Mouse (Mus musculus): ENCODE results near the gene Lrrc75b. TPM values are rescaled to one million over a fixed set of nuclear protein-coding genes. Genes with fewer than 3 reads are reported as not detected.

Gene Lrrc75b
- polyA plus RNA-seq, 1 experiment from 2014 or later, result 0.77 TPM

GRCm38 (mm10) chr10:75554090-75554489 lies 6.0 kb downstream of the Lrrc75b start:
- 95% methylated on average over 8 of the region's 8 CpGs for WGBS

GRCm38 (mm10) chr10:75552701-75553450 lies 7.3 kb downstream of the Lrrc75b start:
- 62% methylated on average over 13 of the region's 13 CpGs for WGBS
- H3K9ac ChIP-seq (ENCODE audit: low read length), result no peak overlapping the region
- no peak overlapping the region for H3K4me2 ChIP-seq (ENCODE audit: low read depth, severe bottlenecking)
- ATAC-seq (ENCODE audit: insufficient number of reproducible peaks, low FRiP score, low TSS enrichment, low read depth), result no peak
- H3K27me3 ChIP-seq (ENCODE audit: control insufficient read depth, insufficient read depth, low read length), result no peaks in the 10 kb centered on the region
- peaks cover 4% of the 10 kb centered on the region; the same call in 1 of the 2 replicates for H3K4me1 ChIP-seq (ENCODE audit: control insufficient read depth, insufficient read depth, low read length)
- no peak for DNase-seq (ENCODE audit: low spot score)
- H3K27ac ChIP-seq (replicated peaks; ENCODE audit: low read depth, low read length), result no peak overlapping the region
- no peaks in the 10 kb centered on the region for H3K36me3 ChIP-seq (ENCODE audit: control insufficient read depth, insufficient read depth, low read length)
- H3K9me3 ChIP-seq (ENCODE audit: control insufficient read depth, low read length), result no peaks in the 10 kb centered on the region
- H3K4me3 ChIP-seq (ENCODE audit: low read depth, low read length), result no peak overlapping the region

More at GRCm38 (mm10) chr10:75554090-75554489, 6.0 kb downstream of the Lrrc75b start:
- no peak for DNase-seq (ENCODE audit: low spot score)
- H3K4me3 ChIP-seq (ENCODE audit: low read depth, low read length), result no peak overlapping the region
- H3K27me3 ChIP-seq (ENCODE audit: control insufficient read depth, insufficient read depth, low read length), result peaks cover 2% of the 10 kb centered on the region; the same call in 1 of the 2 replicates
- no peak overlapping the region for H3K9ac ChIP-seq (ENCODE audit: low read length)
- H3K27ac ChIP-seq (replicated peaks; ENCODE audit: low read depth, low read length), result no peak overlapping the region
- H3K36me3 ChIP-seq (ENCODE audit: control insufficient read depth, insufficient read depth, low read length), result no peaks in the 10 kb centered on the region
- H3K9me3 ChIP-seq (ENCODE audit: control insufficient read depth, low read length), result no peaks in the 10 kb centered on the region
- no peak for ATAC-seq (ENCODE audit: insufficient number of reproducible peaks, low FRiP score, low TSS enrichment, low read depth)
- H3K4me1 ChIP-seq (ENCODE audit: control insufficient read depth, insufficient read depth, low read length), result peaks cover 8% of the 10 kb centered on the region
- no peak overlapping the region for H3K4me2 ChIP-seq (ENCODE audit: low read depth, severe bottlenecking)

DNA sequence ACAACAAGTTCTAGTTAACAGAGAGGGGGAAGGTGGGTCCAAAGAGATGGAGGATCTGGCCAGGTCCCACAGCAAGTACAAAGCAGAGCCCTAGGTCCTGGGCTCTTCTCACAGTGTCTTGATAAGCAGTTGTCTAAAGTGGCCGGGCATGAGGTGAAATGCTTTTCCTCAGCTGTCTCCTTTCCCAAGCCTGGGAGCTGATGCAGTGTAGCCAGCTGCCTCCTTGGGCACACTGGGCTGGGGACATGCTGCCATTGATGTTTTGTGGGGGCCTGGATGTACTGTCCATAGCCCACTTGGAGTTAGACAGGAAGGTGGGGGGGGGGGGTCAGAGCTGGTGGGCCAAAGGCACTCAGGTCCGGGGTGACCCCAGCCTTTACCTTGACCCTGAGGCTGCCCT lies 8.0 kb downstream of the Lrrc75b start:
- ATAC-seq (ENCODE audit: insufficient number of reproducible peaks, low FRiP score, low TSS enrichment, low read depth) (no peak), DNase-seq (ENCODE audit: low spot score) (no peak)
- Histone ChIP-seq H3K4me1 (ENCODE audit: control insufficient read depth, insufficient read depth, low read length) (peaks cover 4% of the 10 kb centered on the region; the same call in 1 of the 2 replicates), H3K9me3 (ENCODE audit: control insufficient read depth, low read length) (no peaks in the 10 kb centered on the region), H3K27ac (replicated peaks; ENCODE audit: low read depth, low read length) (no peak overlapping the region), H3K36me3 (ENCODE audit: control insufficient read depth, insufficient read depth, low read length) (no peaks in the 10 kb centered on the region), H3K9ac (ENCODE audit: low read length) (no peak overlapping the region), H3K4me2 (ENCODE audit: low read depth, severe bottlenecking) (no peak overlapping the region), H3K4me3 (ENCODE audit: low read depth, low read length) (no peak overlapping the region), H3K27me3 (ENCODE audit: control insufficient read depth, insufficient read depth, low read length) (no peaks in the 10 kb centered on the region)
- WGBS, result 52% methylated on average over 2 of the region's 2 CpGs

DNA sequence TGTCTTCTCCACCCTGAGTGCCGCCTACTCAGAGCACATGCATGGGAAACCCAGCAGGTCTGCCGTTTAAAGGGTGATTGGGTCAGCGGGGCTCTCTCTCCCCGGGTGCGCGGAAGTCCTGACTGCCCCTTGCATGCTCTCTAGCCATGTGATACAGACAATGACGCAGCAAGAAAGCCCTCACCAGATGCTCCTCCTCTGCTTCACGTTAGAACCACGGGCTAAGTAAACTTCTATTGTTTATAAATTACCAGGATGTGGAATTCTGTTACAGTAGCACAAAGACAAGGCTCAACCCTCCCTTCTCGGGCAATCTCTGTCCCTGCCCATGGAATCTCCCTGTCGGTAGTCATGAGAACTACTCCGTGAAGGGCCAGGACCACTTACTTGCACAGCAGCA lies 9.0 kb downstream of the Lrrc75b start:
- H3K9me3 ChIP-seq (ENCODE audit: control insufficient read depth, low read length), result no peaks in the 10 kb centered on the region
- H3K4me3 ChIP-seq (ENCODE audit: low read depth, low read length), result no peak overlapping the region
- H3K4me2 ChIP-seq (ENCODE audit: low read depth, severe bottlenecking), result no peak overlapping the region
- 56% methylated on average over 12 of the region's 12 CpGs for WGBS
- peaks cover 4% of the 10 kb centered on the region; the same call in 1 of the 2 replicates for H3K4me1 ChIP-seq (ENCODE audit: control insufficient read depth, insufficient read depth, low read length)
- ATAC-seq (ENCODE audit: insufficient number of reproducible peaks, low FRiP score, low TSS enrichment, low read depth) (no peak), DNase-seq (ENCODE audit: low spot score) (no peak)
- no peak overlapping the region for H3K9ac ChIP-seq (ENCODE audit: low read length)
- H3K27ac ChIP-seq (replicated peaks; ENCODE audit: low read depth, low read length), result no peak overlapping the region
- no peaks in the 10 kb centered on the region for H3K36me3 ChIP-seq (ENCODE audit: control insufficient read depth, insufficient read depth, low read length)
- no peaks in the 10 kb centered on the region for H3K27me3 ChIP-seq (ENCODE audit: control insufficient read depth, insufficient read depth, low read length)

DNA sequence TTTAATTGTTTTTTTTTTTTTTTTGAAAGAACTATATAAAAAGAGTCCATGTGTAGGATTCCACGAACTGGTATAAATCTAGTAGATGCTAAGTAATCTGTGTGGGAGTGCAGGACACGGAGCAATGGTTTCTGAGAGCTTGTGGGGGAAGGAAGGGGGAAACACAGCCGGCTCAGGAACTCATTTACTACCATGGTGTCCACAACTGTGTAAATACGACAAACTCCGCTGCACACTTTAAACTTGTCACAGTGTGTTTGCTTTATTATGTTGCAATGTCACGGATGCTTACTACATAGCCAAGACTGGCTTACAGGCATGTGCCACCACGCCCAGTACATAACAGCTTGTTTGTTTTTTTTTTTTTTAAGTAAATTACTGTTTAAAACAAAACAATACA lies 10.2 kb downstream of the Lrrc75b start:
- ATAC-seq (ENCODE audit: insufficient number of reproducible peaks, low FRiP score, low TSS enrichment, low read depth) (no peak), DNase-seq (ENCODE audit: low spot score) (no peak)
- no peak overlapping the region for H3K4me3 ChIP-seq (ENCODE audit: low read depth, low read length)
- no peak overlapping the region for H3K27ac ChIP-seq (replicated peaks; ENCODE audit: low read depth, low read length)
- H3K9ac ChIP-seq (ENCODE audit: low read length), result no peak overlapping the region
- H3K9me3 ChIP-seq (ENCODE audit: control insufficient read depth, low read length), result no peaks in the 10 kb centered on the region
- H3K36me3 ChIP-seq (ENCODE audit: control insufficient read depth, insufficient read depth, low read length), result no peaks in the 10 kb centered on the region
- H3K4me1 ChIP-seq (ENCODE audit: control insufficient read depth, insufficient read depth, low read length), result peaks cover 4% of the 10 kb centered on the region; the same call in 1 of the 2 replicates
- 80% methylated on average over 7 of the region's 7 CpGs for WGBS
- no peaks in the 10 kb centered on the region for H3K27me3 ChIP-seq (ENCODE audit: control insufficient read depth, insufficient read depth, low read length)
- no peak overlapping the region for H3K4me2 ChIP-seq (ENCODE audit: low read depth, severe bottlenecking)

- no peaks in the 10 kb centered on the region for H3K9me3 ChIP-seq (ENCODE audit: control insufficient read depth, low read length)
- ATAC-seq (ENCODE audit: insufficient number of reproducible peaks, low FRiP score, low TSS enrichment, low read depth) (0 out of 2 replicates have a peak, but pooled peaks have one; percentile 60), DNase-seq (ENCODE audit: low spot score) (peak; percentile 40)
- H3K4me1 ChIP-seq (ENCODE audit: control insufficient read depth, insufficient read depth, low read length), result peaks cover 4% of the 10 kb centered on the region; the same call in 1 of the 2 replicates
- H3K4me3 ChIP-seq (ENCODE audit: low read depth, low read length), result no peak overlapping the region
- H3K9ac ChIP-seq (ENCODE audit: low read length), result no peak overlapping the region
- 47% methylated on average over 14 of the region's 14 CpGs for WGBS
- H3K4me2 ChIP-seq (ENCODE audit: low read depth, severe bottlenecking), result no peak overlapping the region
- H3K27ac ChIP-seq (replicated peaks; ENCODE audit: low read depth, low read length), result no peak overlapping the region
- H3K27me3 ChIP-seq (ENCODE audit: control insufficient read depth, insufficient read depth, low read length), result no peaks in the 10 kb centered on the region
- no peaks in the 10 kb centered on the region for H3K36me3 ChIP-seq (ENCODE audit: control insufficient read depth, insufficient read depth, low read length)
Observed at GRCm38 (mm10) chr10:75548486-75548885, 11.6 kb downstream of the Lrrc75b start.

DNA sequence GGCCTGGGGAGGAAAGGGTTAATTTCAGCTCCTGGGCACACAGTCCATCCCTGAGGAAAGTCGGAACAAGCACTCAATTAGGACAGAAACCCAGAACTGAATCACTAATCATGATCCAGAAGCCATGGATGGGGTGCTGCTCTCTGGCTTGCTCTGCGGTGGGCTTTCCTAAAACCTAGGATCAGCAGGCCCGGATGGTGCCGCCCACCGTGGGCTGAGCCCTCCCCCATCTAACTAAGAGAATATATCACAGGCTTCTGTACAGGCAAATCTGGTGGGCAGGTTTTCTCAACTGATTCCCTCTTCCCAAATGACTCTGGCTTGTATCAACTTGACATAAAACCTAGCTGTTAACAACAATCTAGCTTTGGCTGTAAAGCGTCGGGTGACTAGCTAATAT lies 12.2 kb downstream of the Lrrc75b start:
- Histone ChIP-seq H3K27me3 (ENCODE audit: control insufficient read depth, insufficient read depth, low read length) (no peaks in the 10 kb centered on the region), H3K4me1 (ENCODE audit: control insufficient read depth, insufficient read depth, low read length) (peaks cover 4% of the 10 kb centered on the region; the same call in 1 of the 2 replicates), H3K4me2 (ENCODE audit: low read depth, severe bottlenecking) (no peak overlapping the region), H3K4me3 (ENCODE audit: low read depth, low read length) (no peak overlapping the region), H3K9me3 (ENCODE audit: control insufficient read depth, low read length) (no peaks in the 10 kb centered on the region), H3K36me3 (ENCODE audit: control insufficient read depth, insufficient read depth, low read length) (no peaks in the 10 kb centered on the region), H3K9ac (ENCODE audit: low read length) (no peak overlapping the region), H3K27ac (replicated peaks; ENCODE audit: low read depth, low read length) (no peak overlapping the region)
- WGBS, result 47% methylated on average over 7 of the region's 7 CpGs
- ATAC-seq (ENCODE audit: insufficient number of reproducible peaks, low FRiP score, low TSS enrichment, low read depth) (no peak), DNase-seq (ENCODE audit: low spot score) (no peak)

DNA sequence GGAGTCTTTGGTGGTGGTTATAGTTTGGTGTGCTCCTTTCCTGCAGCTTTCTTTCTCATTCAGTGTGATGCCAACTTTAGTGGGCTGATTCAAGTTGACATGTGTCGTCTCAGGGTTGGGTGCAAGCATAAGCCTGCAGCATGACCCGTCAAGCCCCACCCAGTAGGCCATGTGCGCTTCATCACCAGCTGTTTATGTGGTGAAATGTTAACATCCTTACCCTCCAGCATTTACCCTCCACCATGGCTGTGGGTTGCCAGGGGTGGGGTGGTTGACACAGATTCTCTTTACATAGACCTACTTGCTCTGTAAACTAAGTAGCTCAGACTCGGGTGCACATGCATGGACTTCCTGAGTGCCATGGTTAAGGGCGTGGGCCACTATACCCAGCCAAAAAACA lies 24.0 kb downstream of the Lrrc75b start:
- Histone ChIP-seq H3K27me3 (ENCODE audit: control insufficient read depth, insufficient read depth, low read length) (no peaks in the 10 kb centered on the region), H3K36me3 (ENCODE audit: control insufficient read depth, insufficient read depth, low read length) (peaks cover 23% of the 10 kb centered on the region; the same call in 1 of the 2 replicates), H3K9ac (ENCODE audit: low read length) (no peak overlapping the region), H3K4me3 (ENCODE audit: low read depth, low read length) (no peak overlapping the region), H3K9me3 (ENCODE audit: control insufficient read depth, low read length) (no peaks in the 10 kb centered on the region), H3K4me2 (ENCODE audit: low read depth, severe bottlenecking) (no peak overlapping the region), H3K27ac (replicated peaks; ENCODE audit: low read depth, low read length) (no peak overlapping the region), H3K4me1 (ENCODE audit: control insufficient read depth, insufficient read depth, low read length) (no peaks in the 10 kb centered on the region)
- 0 out of 2 replicates have a peak, but pooled peaks have one; percentile 31 for ATAC-seq (ENCODE audit: insufficient number of reproducible peaks, low FRiP score, low TSS enrichment, low read depth)
- no peak for DNase-seq (ENCODE audit: low spot score)
- WGBS, result 94% methylated on average over 5 of the region's 5 CpGs
